Mouse (Mus musculus): ENCODE results near the gene Gstm2.

GRCm38 (mm10) chr3:108010286-108010685 lies 24.0 kb upstream of the Gstm2 start:
- TF ChIP-seq POLR2A (IDR thresholded peaks at IDR 0.05; ENCODE audit: borderline replicate concordance, extremely low read depth, low read depth, low read length) (no peak), CTCF (IDR thresholded peaks at IDR 0.05; ENCODE audit: insufficient read depth, low read length) (no peak)

All from lung, adult 2 months (tissue).